Mouse (Mus musculus) heart, postnatal 10 days (tissue): ENCODE measurements around the gene Csnk2a2. TPM values are rescaled to one million over a fixed set of nuclear protein-coding genes. Genes with fewer than 3 reads are reported as not detected.
A peak's percentile ranks its signal among the peaks of the same experiment; 100 is the strongest.

ENCODE experiments used
- DNase-seq, 2 experiments: peaks; one replicate each; pipeline ENCODE4 v3.0.0; 2021
- intact Hi-C: fragments of 180-260 bp; cut with DNase I; formaldehyde crosslinking; loops from one replicate; pipeline ENCODE4 v1.15.1; 2025
- total RNA-seq, 2 experiments: library from RNA; stranded (reverse); gene quantifications; 2 replicates each; pipeline ENCODE4 v1.2.3; 2021

The Csnk2a2 gene
- total RNA-seq, 2 experiments from 2014 or later, result 44.3 to 44.7 TPM

GRCm38 (mm10) chr8:95427594-95428535, 62.0 kb downstream of the Csnk2a2 start:
- intact Hi-C loops, result loop anchor here (1.0 to 5.0 kb wide), 2 partner anchors 36 to 76 kb away; partner anchors contain the start of gene Mmp15

GRCm38 (mm10) chr8:95426781-95427281, 63.0 kb downstream of the Csnk2a2 start:
- intact Hi-C loops, result loop anchor here (1.0 to 5.0 kb wide), 2 partner anchors 35 to 75 kb away; partner anchors contain the start of gene Mmp15
- DNase-seq, result peak; percentile 71 to 72

More at GRCm38 (mm10) chr8:95427594-95428535, 62.0 kb downstream of the Csnk2a2 start:
- DNase-seq, result peak; percentile 90 to 93

GRCm38 (mm10) chr8:95424682-95425081, 65.2 kb downstream of the Csnk2a2 start:
- DNase-seq, result no peak
- intact Hi-C loops, result loop anchor here (5.0 kb wide), 1 partner anchor 32 kb away; no protein-coding TSS in a partner anchor

- intact Hi-C loops, result no loop called here
- no peak for DNase-seq
Measured at GRCm38 (mm10) chr8:95422193-95422810, 67.5 kb downstream of the Csnk2a2 start.

GRCm38 (mm10) chr8:95411309-95411972, 78.4 kb downstream of the Csnk2a2 start:
- intact Hi-C loops, result no loop called here
- peak in 1 of 2 experiments; percentile 47 for DNase-seq

GRCm38 (mm10) chr8:95409518-95409917, 80.3 kb downstream of the Csnk2a2 start:
- intact Hi-C loops, result no loop called here
- DNase-seq, result peak in 1 of 2 experiments; percentile 52

- intact Hi-C loops, result no loop called here
- no peak for DNase-seq
Measured at GRCm38 (mm10) chr8:95401091-95401490, 88.7 kb downstream of the Csnk2a2 start.

GRCm38 (mm10) chr8:95399131-95399530, 90.7 kb downstream of the Csnk2a2 start:
- DNase-seq, result no peak
- intact Hi-C loops, result no loop called here

GRCm38 (mm10) chr8:95397201-95397600, 92.6 kb downstream of the Csnk2a2 start:
- no peak for DNase-seq
- intact Hi-C loops, result no loop called here

- intact Hi-C loops, result no loop called here
Measured at GRCm38 (mm10) chr8:95396752-95397151, 93.1 kb downstream of the Csnk2a2 start.

More at GRCm38 (mm10) chr8:95396752-95397151, 93.1 kb downstream of the Csnk2a2 start:
- peak in 1 of 2 experiments; percentile 24 for DNase-seq

Other genes with a start within 250 kb of the Csnk2a2 start
- gene Cngb1, start 183.5 kb downstream of the Csnk2a2 start, total RNA-seq, result 1 to 10 TPM; 1.5 to 3.2 TPM
- not detected for gene Tepp, start 179.5 kb downstream of the Csnk2a2 start, total RNA-seq
- gene Zfp319, start 158.1 kb downstream of the Csnk2a2 start, total RNA-seq, result 10 to 100 TPM; 12.2 to 13.9 TPM
- 10 to 100 TPM; 17.2 to 23.9 TPM for gene Usb1, start 157.8 kb downstream of the Csnk2a2 start, total RNA-seq
- gene Mmp15, start 137.8 kb downstream of the Csnk2a2 start, total RNA-seq, result 100 to 1,000 TPM; 113 to 155 TPM
- 10 to 100 TPM; 42.7 to 57.6 TPM for gene Cfap20, start 55.2 kb downstream of the Csnk2a2 start, total RNA-seq
- gene Ccdc113, start 44.0 kb upstream of the Csnk2a2 start, total RNA-seq, result under 1 TPM in 1 of 2 experiments, not detected in 1; 0.32 TPM
- not detected for gene Prss54, start 86.3 kb upstream of the Csnk2a2 start, total RNA-seq
- gene Gins3, start 143.4 kb upstream of the Csnk2a2 start, total RNA-seq, result 1 to 10 TPM; 1.9 to 2.8 TPM
- 100 to 1,000 TPM; 319 to 334 TPM for gene Ndrg4, start 186.9 kb upstream of the Csnk2a2 start, total RNA-seq
- gene Setd6, start 225.8 kb upstream of the Csnk2a2 start, total RNA-seq, result 10 to 100 TPM; 10.2 to 12.5 TPM